24 mouse cellular contexts compared by ENCODE assay signal in genomic region chr17:85405161-85405560, GRCm38 (mm10).
"Had no signal": no experiment of that assay in that cellular context is flagged by ENCODE, and none has a peak within 500 bp of the region (broad histone marks: within the 10 kb centered on the region; RNA-seq: fewer than 3 reads in every experiment).

No protein-coding gene starts in this region.

- H3K4me3 ChIP-seq: heart, embryonic 10.5 days; heart, embryonic 12.5 days; hindbrain, embryonic 13.5 days; hindbrain, embryonic 15.5 days; intestine, embryonic 15.5 days; kidney, embryonic 15.5 days; limb, embryonic 13.5 days; limb, embryonic 15.5 days; liver, embryonic 12.5 days had no signal

- H3K4me2 ChIP-seq: heart, embryonic 12.5 days; hindbrain, embryonic 13.5 days; hindbrain, embryonic 15.5 days; intestine, embryonic 15.5 days; kidney, embryonic 15.5 days; limb, embryonic 13.5 days; limb, embryonic 15.5 days; liver, embryonic 12.5 days had no signal

- H3K9me3 ChIP-seq: heart, embryonic 12.5 days; hindbrain, embryonic 13.5 days; hindbrain, embryonic 15.5 days; intestine, embryonic 15.5 days; kidney, embryonic 15.5 days; limb, embryonic 13.5 days; limb, embryonic 15.5 days; liver, embryonic 12.5 days had no signal

- H3K9ac ChIP-seq: forebrain, postnatal 0 days; heart, embryonic 12.5 days; hindbrain, embryonic 13.5 days; hindbrain, embryonic 15.5 days; intestine, embryonic 15.5 days; kidney, embryonic 15.5 days; limb, embryonic 13.5 days; limb, embryonic 15.5 days; liver, embryonic 12.5 days; liver, embryonic 14.5 days had no signal

- H3K36me3 ChIP-seq: heart, embryonic 10.5 days; heart, embryonic 12.5 days; hindbrain, embryonic 13.5 days; hindbrain, embryonic 15.5 days; intestine, embryonic 15.5 days; kidney, embryonic 15.5 days; limb, embryonic 13.5 days; limb, embryonic 15.5 days; liver, embryonic 12.5 days had no signal

- H3K27me3 ChIP-seq: heart, embryonic 12.5 days; hindbrain, embryonic 15.5 days; intestine, embryonic 15.5 days; kidney, embryonic 15.5 days; limb, embryonic 13.5 days; limb, embryonic 15.5 days had no signal

- H3K4me1 ChIP-seq: hindbrain, embryonic 13.5 days; hindbrain, embryonic 15.5 days; intestine, embryonic 15.5 days; kidney, embryonic 15.5 days; limb, embryonic 13.5 days; limb, embryonic 15.5 days; liver, embryonic 12.5 days had no signal

- H3K27ac ChIP-seq: hindbrain, embryonic 13.5 days; hindbrain, embryonic 15.5 days; hindbrain, postnatal 0 days; intestine, embryonic 15.5 days; kidney, embryonic 15.5 days; kidney, postnatal 0 days; limb, embryonic 13.5 days; limb, embryonic 15.5 days; liver, embryonic 12.5 days; liver, embryonic 14.5 days had no signal

- DNase-seq: forebrain, postnatal 0 days; gastrocnemius, postnatal 14 days; gastrocnemius, postnatal 36 days; heart, adult 18-20 months; kidney, adult 11 months; kidney, adult 2 months; kidney, adult 9 months; kidney, postnatal 14 days; kidney, postnatal 36 days; layer of hippocampus, adult 9-11 months; layer of hippocampus, postnatal 36 days; left cerebral cortex, postnatal 4 days had no signal

- ATAC-seq: forebrain, postnatal 0 days; hindbrain, postnatal 0 days; intestine, embryonic 15.5 days; liver, embryonic 12.5 days had no signal
